ENCODE assay signal across 9 mouse cellular contexts in genomic region chr8:106061686-106062085, GRCm38 (mm10). TPM values are rescaled to one million over a fixed set of nuclear protein-coding genes. Genes with fewer than 3 reads are reported as not detected.
DNase-seq lines count a peak whose midpoint lies in the region; ATAC-seq and TF ChIP-seq lines count a peak whose summit lies in the region.
"Had no signal": no experiment of that assay in that cellular context is flagged by ENCODE, and none has a peak within 500 bp of the region (broad histone marks: within the 10 kb centered on the region; RNA-seq: fewer than 3 reads in every experiment).

No protein-coding gene starts in this region.

- H3K4me1 ChIP-seq in forebrain, embryonic 12.5 days: peaks cover 30% of the 10 kb centered on the region
- H3K4me1 ChIP-seq in forebrain, embryonic 16.5 days (replicated peaks; ENCODE audit: control insufficient read depth, insufficient read depth, low read length): peaks cover 21% of the 10 kb centered on the region
- H3K4me1 ChIP-seq in lung, embryonic 14.5 days (ENCODE audit: insufficient read depth): 0 out of 2 replicates have a peak, but pooled peaks cover 12% of the 10 kb centered on the region
- H3K4me1 ChIP-seq in hindbrain, embryonic 16.5 days (ENCODE audit: control insufficient read depth, insufficient read depth, low read depth, low read length): peaks cover 23% of the 10 kb centered on the region
- H3K4me1 ChIP-seq in midbrain, embryonic 16.5 days (ENCODE audit: control insufficient read depth, insufficient read depth, low read length): peaks cover 24% of the 10 kb centered on the region

- H3K36me3 ChIP-seq in forebrain, embryonic 12.5 days (replicated peaks): no peaks in the 10 kb centered on the region
- H3K36me3 ChIP-seq in forebrain, embryonic 16.5 days (ENCODE audit: control insufficient read depth, insufficient read depth): no peaks in the 10 kb centered on the region
- H3K36me3 ChIP-seq in lung, embryonic 14.5 days (ENCODE audit: insufficient read depth): no peaks in the 10 kb centered on the region
- H3K36me3 ChIP-seq in hindbrain, embryonic 16.5 days (ENCODE audit: control insufficient read depth, insufficient read depth, low read length): no peaks in the 10 kb centered on the region
- H3K36me3 ChIP-seq in midbrain, embryonic 16.5 days (ENCODE audit: control insufficient read depth, insufficient read depth, low read length): no peaks in the 10 kb centered on the region

- no peaks in the 10 kb centered on the region for H3K9me3 ChIP-seq in forebrain, embryonic 12.5 days
- no peaks in the 10 kb centered on the region for H3K9me3 ChIP-seq in forebrain, embryonic 16.5 days (ENCODE audit: control insufficient read depth, low read length)
- H3K9me3 ChIP-seq in lung, embryonic 14.5 days (ENCODE audit: low read depth, low read length): no peaks in the 10 kb centered on the region
- no peaks in the 10 kb centered on the region for H3K9me3 ChIP-seq in hindbrain, embryonic 16.5 days (ENCODE audit: control insufficient read depth, low read length)
- H3K9me3 ChIP-seq in midbrain, embryonic 16.5 days (replicated peaks; ENCODE audit: control insufficient read depth, low read length, poor library complexity, severe bottlenecking): no peaks in the 10 kb centered on the region

- H3K4me3 ChIP-seq in forebrain, embryonic 12.5 days (replicated peaks): no peak overlapping the region
- no peak overlapping the region for H3K4me3 ChIP-seq in forebrain, embryonic 16.5 days (replicated peaks; ENCODE audit: low read length)
- peak overlapping the region; percentile 87; the same call in 1 of the 2 replicates for H3K4me3 ChIP-seq in lung, embryonic 14.5 days (ENCODE audit: low read depth, low read length)
- H3K4me3 ChIP-seq in hindbrain, embryonic 16.5 days (ENCODE audit: low read length): no peak overlapping the region; the same call in 1 of the 2 replicates
- no peak overlapping the region for H3K4me3 ChIP-seq in midbrain, embryonic 16.5 days (ENCODE audit: low read depth, low read length)

- no peak overlapping the region for H3K27ac ChIP-seq in forebrain, embryonic 12.5 days
- H3K27ac ChIP-seq in forebrain, embryonic 16.5 days (ENCODE audit: low read length): no peak overlapping the region
- H3K27ac ChIP-seq in lung, embryonic 14.5 days (ENCODE audit: low read depth): no peak overlapping the region
- no peak overlapping the region for H3K27ac ChIP-seq in hindbrain, embryonic 16.5 days (ENCODE audit: low read depth, low read length)
- no peak overlapping the region for H3K27ac ChIP-seq in midbrain, embryonic 16.5 days (ENCODE audit: low read length)

- no peak for DNase-seq in lung, embryonic 14.5 days
- DNase-seq in lung, postnatal 10 days: no peak
- no peak for DNase-seq in retina, postnatal 1 day
- no peak for DNase-seq in adrenal gland, postnatal 25 days
- DNase-seq: B cell, adult 2 months had no signal

- peak overlapping the region; percentile 68; the same call in 1 of the 2 replicates for H3K4me2 ChIP-seq in forebrain, embryonic 12.5 days
- H3K4me2 ChIP-seq in forebrain, embryonic 16.5 days (ENCODE audit: low read length): no peak overlapping the region
- H3K4me2 ChIP-seq in lung, embryonic 14.5 days: peak overlapping the region; percentile 69
- peak overlapping the region; percentile 15; the same call in 1 of the 2 replicates for H3K4me2 ChIP-seq in hindbrain, embryonic 16.5 days (ENCODE audit: low read length)
- peak overlapping the region; percentile 4; the same call in 1 of the 2 replicates for H3K4me2 ChIP-seq in midbrain, embryonic 16.5 days (ENCODE audit: low read length)

- ATAC-seq in forebrain, embryonic 12.5 days (ENCODE audit: low FRiP score): no peak
- ATAC-seq in forebrain, embryonic 16.5 days: no peak
- no peak for ATAC-seq in lung, embryonic 14.5 days (ENCODE audit: insufficient read depth)
- no peak for ATAC-seq in hindbrain, embryonic 16.5 days
- ATAC-seq in midbrain, embryonic 16.5 days: no peak

- WGBS in forebrain, embryonic 12.5 days: 91% methylated on average over 6 of the region's 6 CpGs
- WGBS in forebrain, embryonic 16.5 days: 91% methylated on average over 6 of the region's 6 CpGs
- 81% methylated on average over 6 of the region's 6 CpGs for WGBS in lung, embryonic 14.5 days
- 86% methylated on average over 6 of the region's 6 CpGs for WGBS in hindbrain, embryonic 16.5 days
- WGBS in midbrain, embryonic 16.5 days: 92% methylated on average over 6 of the region's 6 CpGs

- H3K9ac ChIP-seq in forebrain, embryonic 12.5 days: no peak overlapping the region
- H3K9ac ChIP-seq in forebrain, embryonic 16.5 days (replicated peaks; ENCODE audit: low read depth, low read length): no peak overlapping the region
- H3K9ac ChIP-seq in lung, embryonic 14.5 days: peak overlapping the region; percentile 3; the same call in 1 of the 2 replicates
- no peak overlapping the region for H3K9ac ChIP-seq in hindbrain, embryonic 16.5 days (ENCODE audit: low read depth, low read length)
- no peak overlapping the region for H3K9ac ChIP-seq in midbrain, embryonic 16.5 days (ENCODE audit: low read depth, low read length)

- no peak for TF ChIP-seq CTCF in lung, embryonic 14.5 days (IDR thresholded peaks at IDR 0.05; ENCODE audit: low read depth)

- no peaks in the 10 kb centered on the region for H3K27me3 ChIP-seq in forebrain, embryonic 12.5 days
- no peaks in the 10 kb centered on the region for H3K27me3 ChIP-seq in forebrain, embryonic 16.5 days (replicated peaks; ENCODE audit: control insufficient read depth, insufficient read depth, low read length)
- H3K27me3 ChIP-seq in lung, embryonic 14.5 days (ENCODE audit: insufficient read depth, low read length): no peaks in the 10 kb centered on the region
- no peaks in the 10 kb centered on the region for H3K27me3 ChIP-seq in hindbrain, embryonic 16.5 days (replicated peaks; ENCODE audit: control insufficient read depth, insufficient read depth, low read length)
- no peaks in the 10 kb centered on the region for H3K27me3 ChIP-seq in midbrain, embryonic 16.5 days (ENCODE audit: control insufficient read depth, insufficient read depth, low read depth, low read length)

RNA-seq across cellular contexts. Expression of gene Nfatc3, which starts 3.0 kb away (rescaled TPM):
- polyA plus RNA-seq in forebrain, embryonic 12.5 days (2016; fragmentation: Nextera tagmentation; extraction: Ambion mirVana): 4.9 and 6.6 TPM in 2 replicates
- 3.2 and 5.3 TPM in 2 replicates for polyA plus RNA-seq in forebrain, embryonic 16.5 days (2015; fragmentation: Nextera tagmentation; extraction: Ambion mirVana)
- 7.1 and 7.6 TPM in 2 replicates for polyA plus RNA-seq in lung, embryonic 14.5 days (2014; fragmentation: Nextera tagmentation; extraction: Ambion mirVana)
- 2.1 and 2.6 TPM in 2 replicates for polyA plus RNA-seq in hindbrain, embryonic 16.5 days (2015; fragmentation: Nextera tagmentation; extraction: Ambion mirVana)
- polyA plus RNA-seq in midbrain, embryonic 16.5 days (2015; fragmentation: Nextera tagmentation; extraction: Ambion mirVana): 2.1 and 3.2 TPM in 2 replicates
- total RNA-seq in adrenal gland, postnatal 25 days (2021): 54.9 TPM in 2 replicates

RNA-seq across cellular contexts. Expression of gene Ddx28, which starts 50.0 kb away (rescaled TPM):
- 19.5 and 20.1 TPM in 2 replicates for polyA plus RNA-seq in forebrain, embryonic 12.5 days (2016; fragmentation: Nextera tagmentation; extraction: Ambion mirVana)
- 20.3 and 22.8 TPM in 2 replicates for polyA plus RNA-seq in forebrain, embryonic 16.5 days (2015; fragmentation: Nextera tagmentation; extraction: Ambion mirVana)
- polyA plus RNA-seq in lung, embryonic 14.5 days (2014; fragmentation: Nextera tagmentation; extraction: Ambion mirVana): 19.1 and 19.5 TPM in 2 replicates
- 20.3 and 22.1 TPM in 2 replicates for polyA plus RNA-seq in hindbrain, embryonic 16.5 days (2015; fragmentation: Nextera tagmentation; extraction: Ambion mirVana)
- polyA plus RNA-seq in midbrain, embryonic 16.5 days (2015; fragmentation: Nextera tagmentation; extraction: Ambion mirVana): 20.3 and 21.5 TPM in 2 replicates
- total RNA-seq in adrenal gland, postnatal 25 days (2021): 14.7 and 17.9 TPM in 2 replicates

RNA-seq across cellular contexts. Expression of gene Dpep2nb, which starts 55.9 kb away (rescaled TPM):
- not detected in 2 replicates for polyA plus RNA-seq in forebrain, embryonic 12.5 days (2016; fragmentation: Nextera tagmentation; extraction: Ambion mirVana)
- not detected in 2 replicates for polyA plus RNA-seq in forebrain, embryonic 16.5 days (2015; fragmentation: Nextera tagmentation; extraction: Ambion mirVana)
- not detected in 2 replicates for polyA plus RNA-seq in lung, embryonic 14.5 days (2014; fragmentation: Nextera tagmentation; extraction: Ambion mirVana)
- not detected in 2 replicates for polyA plus RNA-seq in hindbrain, embryonic 16.5 days (2015; fragmentation: Nextera tagmentation; extraction: Ambion mirVana)
- 0.25 TPM in 1 of 2 replicates, not detected in the other for polyA plus RNA-seq in midbrain, embryonic 16.5 days (2015; fragmentation: Nextera tagmentation; extraction: Ambion mirVana)
- not detected in 2 replicates for total RNA-seq in adrenal gland, postnatal 25 days (2021)
